Mouse (Mus musculus): ENCODE data around the gene Pik3cd.

DNA sequence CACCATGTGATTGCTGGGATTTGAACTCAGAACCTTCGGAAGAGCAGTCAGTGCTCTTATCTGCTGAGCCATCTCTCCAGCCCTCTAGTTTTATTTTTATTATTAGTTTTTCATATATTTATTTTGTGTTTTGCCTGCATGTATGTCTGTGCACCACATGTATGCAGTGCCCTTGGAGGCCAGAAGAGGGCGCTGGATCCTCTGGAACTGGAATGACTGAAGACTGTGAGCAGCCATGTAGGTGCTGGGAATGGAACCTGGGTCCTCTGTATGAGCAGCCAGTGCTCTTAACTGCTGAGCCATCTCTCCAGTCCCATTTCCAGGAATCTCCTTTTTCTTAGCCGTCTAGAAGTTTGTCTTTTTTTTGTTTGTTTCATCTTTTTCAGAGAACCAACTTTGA, 97.9 kb downstream of the Pik3cd start:
- TF ChIP-seq CTCF (IDR thresholded peaks at IDR 0.05; ENCODE audit: low read depth, low read length) (peak; percentile 32; the same call in 1 of the 2 replicates), POLR2A (IDR thresholded peaks at IDR 0.05; ENCODE audit: extremely low read depth, insufficient read depth, low read length) (no peak)
